Mouse (Mus musculus): ENCODE measurements around the gene Chrm3. TPM values are rescaled to one million over a fixed set of nuclear protein-coding genes. Genes with fewer than 3 reads are reported as not detected.
"Not testable (repeated sequence)": the region's sequence is repeated elsewhere in the genome, so short reads cannot be mapped to it uniquely, and the experiment has no call there.

The Chrm3 gene
- total RNA-seq (2021), result 10 to 100 TPM; 18.0 to 24.8 TPM

GRCm38 (mm10) chr13:10360777-10361176, at the start of gene Chrm3:
Gene Chrm3, minus strand, starts transcription at chr13:10360847.
- peak; percentile 77 for DNase-seq
- intact Hi-C loops (cut with DNase I), result no loop called here

- DNase-seq, result no peak
- intact Hi-C loops (cut with DNase I), result no loop called here
Observed at GRCm38 (mm10) chr13:10394364-10394763, 33.7 kb upstream of the Chrm3 start.

GRCm38 (mm10) chr13:10375487-10375886, 14.8 kb upstream of the Chrm3 start:
- intact Hi-C loops (cut with DNase I); DNase-seq: not testable (repeated sequence)

- peak; percentile 35 for DNase-seq
- intact Hi-C loops (cut with DNase I), result no loop called here
Observed at GRCm38 (mm10) chr13:10360199-10360694, 400 bp downstream of the Chrm3 start.

GRCm38 (mm10) chr13:10359516-10360198, 990 bp downstream of the Chrm3 start:
- intact Hi-C loops (cut with DNase I), result loop anchor here (10.0 kb wide), 1 partner anchor 475 kb away; no protein-coding TSS in a partner anchor
- peak; percentile 14 for DNase-seq

- intact Hi-C loops (cut with DNase I), result loop anchor here (10.0 kb wide), 1 partner anchor 471 kb away; no protein-coding TSS in a partner anchor
Observed at GRCm38 (mm10) chr13:10355796-10356195, 4.9 kb downstream of the Chrm3 start.

GRCm38 (mm10) chr13:10354885-10355575, 5.6 kb downstream of the Chrm3 start:
- intact Hi-C loops (cut with DNase I), result loop anchor here (10.0 kb wide), 1 partner anchor 470 kb away; no protein-coding TSS in a partner anchor

More at GRCm38 (mm10) chr13:10355796-10356195, 4.9 kb downstream of the Chrm3 start:
- no peak for DNase-seq

GRCm38 (mm10) chr13:10352141-10352540, 8.5 kb downstream of the Chrm3 start:
- intact Hi-C loops (cut with DNase I), result loop anchor here (10.0 kb wide), 1 partner anchor 467 kb away; no protein-coding TSS in a partner anchor
- peak; percentile 14 for DNase-seq

More at GRCm38 (mm10) chr13:10354885-10355575, 5.6 kb downstream of the Chrm3 start:
- no peak for DNase-seq

- intact Hi-C loops (cut with DNase I), result no loop called here
- no peak for DNase-seq
Observed at GRCm38 (mm10) chr13:10344362-10344761, 16.3 kb downstream of the Chrm3 start.

GRCm38 (mm10) chr13:10335558-10335957, 25.1 kb downstream of the Chrm3 start:
- no peak for DNase-seq
- intact Hi-C loops (cut with DNase I), result no loop called here

- intact Hi-C loops (cut with DNase I), result no loop called here
- no peak for DNase-seq
Observed at GRCm38 (mm10) chr13:10332762-10333161, 27.9 kb downstream of the Chrm3 start.

GRCm38 (mm10) chr13:10309811-10310210, 50.8 kb downstream of the Chrm3 start:
- intact Hi-C loops (cut with DNase I), result no loop called here
- DNase-seq, result no peak

- no peak for DNase-seq
- intact Hi-C loops (cut with DNase I), result no loop called here
Observed at GRCm38 (mm10) chr13:10295160-10295559, 65.5 kb downstream of the Chrm3 start.

GRCm38 (mm10) chr13:10284331-10284730, 76.3 kb downstream of the Chrm3 start:
- DNase-seq, result no peak
- intact Hi-C loops (cut with DNase I), result no loop called here

GRCm38 (mm10) chr13:10274907-10275306, 85.7 kb downstream of the Chrm3 start:
- no peak for DNase-seq
- intact Hi-C loops (cut with DNase I), result no loop called here

- intact Hi-C loops (cut with DNase I), result no loop called here
- no peak for DNase-seq
Observed at GRCm38 (mm10) chr13:10263784-10264183, 96.9 kb downstream of the Chrm3 start.

- intact Hi-C loops (cut with DNase I), result no loop called here
- no peak for DNase-seq
Observed at GRCm38 (mm10) chr13:10253049-10253448, 107.6 kb downstream of the Chrm3 start.

GRCm38 (mm10) chr13:10251499-10252179, 109.0 kb downstream of the Chrm3 start:
- DNase-seq, result no peak
- intact Hi-C loops (cut with DNase I), result no loop called here

- intact Hi-C loops (cut with DNase I), result no loop called here
- no peak for DNase-seq
Observed at GRCm38 (mm10) chr13:10244243-10244998, 116.2 kb downstream of the Chrm3 start.

- intact Hi-C loops (cut with DNase I), result no loop called here
- DNase-seq, result no peak
Observed at GRCm38 (mm10) chr13:10240238-10240637, 120.4 kb downstream of the Chrm3 start.
